Mouse (Mus musculus): Measurements from ENCODE around the gene Podn.

The Podn gene

DNA sequence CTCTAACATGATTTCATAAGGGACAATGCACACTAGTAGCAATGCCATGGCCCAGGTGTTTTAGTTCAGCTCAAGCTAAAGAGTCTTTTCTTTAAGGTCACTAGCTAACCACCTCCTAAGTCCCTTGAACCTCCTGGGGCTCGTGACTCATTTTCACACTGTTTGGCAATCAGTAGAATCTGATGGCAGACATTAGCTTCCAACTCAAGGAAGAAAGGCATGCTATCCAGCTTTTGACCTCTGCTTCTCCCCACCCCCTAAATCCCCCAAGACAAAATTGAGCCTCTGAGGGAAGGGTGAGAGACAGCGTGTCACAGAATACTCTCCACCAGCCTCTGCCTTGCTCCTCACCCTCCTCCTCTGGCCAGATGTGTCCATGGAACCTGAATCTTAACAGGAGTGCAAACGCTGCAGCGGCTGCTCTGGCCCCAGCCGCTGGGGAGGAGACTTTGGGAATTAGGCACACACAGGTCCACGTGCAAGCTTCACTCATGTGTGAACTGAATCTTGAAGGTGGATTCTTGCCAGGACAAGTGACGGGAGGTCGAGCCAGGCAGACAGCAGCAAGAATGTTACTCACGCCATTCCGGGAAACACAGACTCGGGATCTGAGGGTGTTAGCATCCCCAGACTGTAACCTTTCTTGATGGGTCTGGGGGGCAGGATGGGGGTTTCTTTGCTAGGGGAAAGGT lies 97.5 kb downstream of the Podn start:
- DNase-seq (ENCODE audit: low spot score), result peak; percentile 29

- no peak for DNase-seq (ENCODE audit: low spot score)
Measured at GRCm38 (mm10) chr4:107996418-107996986, 99.7 kb downstream of the Podn start.

- no peak for DNase-seq (ENCODE audit: low spot score)
Measured at GRCm38 (mm10) chr4:107995727-107996126, 100.5 kb downstream of the Podn start.

- no peak for DNase-seq (ENCODE audit: low spot score)
Measured at GRCm38 (mm10) chr4:107995011-107995410, 101.2 kb downstream of the Podn start.

DNA sequence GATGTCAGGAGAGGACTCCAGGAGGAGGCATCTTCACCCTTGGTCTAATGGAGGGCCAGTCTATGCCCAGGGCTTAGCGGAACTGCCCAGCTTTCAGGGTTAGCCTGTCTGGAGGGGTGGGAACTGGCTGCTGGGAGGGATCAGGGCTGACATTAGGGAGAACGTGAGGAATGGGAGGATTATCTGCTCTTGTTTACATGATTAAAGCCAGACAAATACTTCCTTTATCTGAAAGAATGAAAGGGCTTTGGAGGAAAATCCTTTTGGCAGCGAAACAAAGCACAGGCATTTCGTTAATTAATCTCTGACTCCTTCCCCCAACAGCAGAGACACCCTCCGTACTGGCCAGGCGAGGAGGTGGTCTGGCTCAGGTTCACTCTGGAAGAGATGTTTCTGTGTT lies 104.4 kb downstream of the Podn start:
- no peak for DNase-seq (ENCODE audit: low spot score)

DNA sequence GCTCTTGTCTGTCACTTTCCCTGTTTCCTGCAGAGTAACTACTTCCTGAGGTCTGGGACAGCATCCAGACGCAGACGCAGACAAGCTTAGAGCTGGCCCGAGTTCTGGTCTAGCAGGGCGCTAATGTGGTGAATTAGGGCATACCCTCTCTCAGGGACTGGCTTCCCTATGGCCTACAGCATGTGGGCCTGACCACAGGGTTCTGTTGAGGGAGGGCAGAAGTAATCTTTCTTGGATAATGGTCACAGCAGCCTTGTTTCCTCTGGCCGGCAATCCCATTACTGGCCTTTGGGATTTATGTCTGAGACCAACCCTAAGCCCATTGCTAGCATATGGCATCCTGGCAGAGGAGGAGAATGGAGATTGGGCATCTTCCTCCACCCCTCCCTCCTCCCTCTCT lies 105.4 kb downstream of the Podn start:
- DNase-seq (ENCODE audit: low spot score), result no peak

DNA sequence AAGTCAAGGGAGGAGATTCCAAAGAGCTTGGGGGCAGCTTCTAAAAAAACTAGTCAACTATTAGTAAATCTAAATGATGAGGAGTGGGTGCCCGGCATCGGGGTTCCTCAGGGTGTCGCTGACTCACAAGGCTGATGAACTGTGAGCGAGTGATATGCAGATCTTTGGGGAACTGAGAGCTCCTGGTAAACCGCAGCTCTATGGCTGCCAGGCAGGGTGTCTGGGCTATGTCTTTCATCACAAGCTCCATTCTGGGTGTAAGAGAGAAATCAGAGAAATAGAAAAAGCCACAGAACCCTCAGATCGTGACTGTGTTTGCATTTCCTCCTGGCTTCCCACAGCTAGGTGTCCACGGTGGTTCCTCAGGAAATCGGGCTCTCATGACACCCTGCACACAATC lies 107.3 kb downstream of the Podn start:
- DNase-seq (ENCODE audit: low spot score), result no peak

GRCm38 (mm10) chr4:107986386-107987168 lies 109.7 kb downstream of the Podn start:
- DNase-seq (ENCODE audit: low spot score), result no peak

DNA sequence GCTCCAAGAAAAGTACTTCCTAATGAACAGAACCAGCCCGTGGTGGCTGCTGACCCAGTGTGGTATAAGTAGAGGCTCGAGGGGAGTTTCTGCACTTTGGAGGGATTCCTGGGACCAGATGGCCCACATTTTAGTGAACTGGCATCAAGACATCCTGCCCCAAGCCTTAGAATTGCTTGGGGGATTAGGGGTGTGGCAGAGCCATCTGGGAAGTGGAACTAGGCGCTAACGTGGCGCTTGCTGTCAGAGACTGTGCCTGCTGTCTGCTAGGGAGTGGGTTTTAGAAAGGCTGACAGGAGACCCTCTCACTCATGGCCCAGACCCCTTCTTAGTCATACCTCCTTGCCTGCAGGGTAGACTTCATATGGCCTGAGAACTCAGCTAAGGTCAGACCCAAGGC lies 110.4 kb downstream of the Podn start:
- no peak for DNase-seq (ENCODE audit: low spot score)

DNA sequence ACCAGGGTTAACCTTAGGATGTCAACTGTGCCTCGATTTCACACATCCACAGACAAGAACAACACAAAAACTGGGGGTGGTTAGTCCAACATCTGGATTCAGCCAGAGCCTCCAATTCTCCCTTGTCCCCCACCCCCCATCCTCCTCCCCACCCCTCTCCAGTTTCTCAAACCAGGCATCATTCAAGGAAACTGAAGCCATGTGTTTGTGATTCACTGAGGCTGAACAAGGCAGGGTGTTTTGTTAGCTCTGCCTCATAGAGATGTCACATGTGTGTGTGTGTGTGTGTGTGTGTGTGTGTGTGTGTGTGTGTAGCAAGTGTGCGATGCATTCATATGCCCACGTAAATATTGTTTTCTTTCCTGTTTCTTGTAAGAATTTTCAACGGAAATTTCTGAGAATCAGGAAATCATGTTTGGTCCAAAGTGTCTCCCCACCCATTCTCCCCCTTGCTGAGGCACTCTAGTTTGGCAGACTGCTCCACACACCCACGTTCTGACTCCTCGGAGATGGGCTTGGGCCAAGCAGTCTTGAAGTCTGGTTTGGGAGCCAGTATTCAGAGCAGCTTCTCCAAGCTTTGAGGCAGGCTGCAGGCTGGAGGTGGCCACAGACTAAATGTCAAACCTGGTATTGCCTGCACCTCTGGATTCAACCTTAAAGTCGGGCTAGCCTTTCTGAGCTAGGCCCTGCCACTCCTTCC lies 111.8 kb downstream of the Podn start:
- peak; percentile 68 for DNase-seq (ENCODE audit: low spot score)

DNA sequence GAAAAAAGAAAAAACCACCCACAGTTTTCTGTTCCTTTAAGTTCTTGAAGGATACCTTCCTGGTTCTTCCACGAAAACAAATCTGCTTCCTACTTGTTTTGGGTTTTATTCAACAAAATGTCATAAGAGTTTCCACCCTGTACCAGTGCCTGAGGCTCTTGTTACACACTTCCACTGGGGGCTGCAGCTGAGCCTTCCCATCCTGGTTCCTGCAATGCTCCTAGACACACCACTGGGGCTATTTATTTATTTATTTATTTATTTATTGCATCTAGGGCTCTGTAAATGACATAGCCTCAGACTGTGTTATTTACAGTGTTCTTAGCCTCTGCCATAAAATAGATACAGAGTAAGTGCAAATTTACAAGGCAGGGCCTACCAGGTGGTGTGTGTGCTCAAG lies 112.5 kb downstream of the Podn start:
- no peak for DNase-seq (ENCODE audit: low spot score)

DNA sequence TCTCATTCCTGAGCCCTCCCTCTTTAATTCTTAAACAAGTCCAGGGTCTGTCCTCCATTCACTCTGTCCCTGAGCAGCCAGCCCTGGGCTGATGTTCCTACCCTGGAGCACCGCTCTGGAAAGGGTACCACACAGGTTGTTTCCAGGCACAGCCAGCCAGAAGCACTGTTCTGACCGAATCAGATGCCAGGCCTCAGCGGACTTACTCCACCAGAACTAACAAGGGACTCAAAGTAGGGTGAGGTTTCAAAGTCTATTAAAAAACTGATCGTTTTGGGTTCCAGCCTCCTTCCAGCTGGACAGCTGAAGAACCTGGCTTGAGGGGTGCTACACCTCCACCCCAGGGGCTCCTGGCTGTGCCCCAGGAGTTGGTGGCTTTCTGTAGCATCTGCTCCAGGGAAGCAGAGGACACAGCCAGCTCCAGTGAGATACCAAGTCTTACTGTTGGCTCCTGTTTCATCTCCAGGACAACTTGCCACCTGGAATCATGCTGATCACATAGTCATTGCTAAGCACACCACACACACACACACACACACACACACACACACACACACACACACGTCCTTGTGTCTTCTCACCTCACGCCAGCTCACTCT lies 116.1 kb downstream of the Podn start:
- DNase-seq (ENCODE audit: low spot score), result no peak

DNA sequence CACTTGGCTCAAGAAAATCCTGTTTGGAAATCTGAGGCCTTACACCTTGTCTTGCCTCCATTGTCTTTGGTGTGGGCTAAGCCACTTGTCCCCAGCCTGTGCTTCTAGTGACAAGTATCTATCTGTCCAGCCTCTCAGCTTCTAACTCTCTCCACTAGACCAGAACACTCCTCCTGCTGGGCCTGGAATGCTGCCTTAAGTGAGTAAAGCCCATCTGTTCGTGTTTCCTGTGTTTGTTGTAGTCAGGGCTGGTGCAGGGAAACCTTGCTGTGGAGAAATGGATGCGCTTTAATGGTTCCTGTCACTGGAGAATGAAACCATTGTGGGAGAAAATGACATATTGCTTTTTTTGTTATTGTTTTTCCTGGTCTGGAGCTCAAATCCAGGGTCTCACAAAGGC lies 116.7 kb downstream of the Podn start:
- DNase-seq (ENCODE audit: low spot score), result no peak

GRCm38 (mm10) chr4:107977593-107977992 lies 118.7 kb downstream of the Podn start:
- DNase-seq (ENCODE audit: low spot score), result no peak

DNA sequence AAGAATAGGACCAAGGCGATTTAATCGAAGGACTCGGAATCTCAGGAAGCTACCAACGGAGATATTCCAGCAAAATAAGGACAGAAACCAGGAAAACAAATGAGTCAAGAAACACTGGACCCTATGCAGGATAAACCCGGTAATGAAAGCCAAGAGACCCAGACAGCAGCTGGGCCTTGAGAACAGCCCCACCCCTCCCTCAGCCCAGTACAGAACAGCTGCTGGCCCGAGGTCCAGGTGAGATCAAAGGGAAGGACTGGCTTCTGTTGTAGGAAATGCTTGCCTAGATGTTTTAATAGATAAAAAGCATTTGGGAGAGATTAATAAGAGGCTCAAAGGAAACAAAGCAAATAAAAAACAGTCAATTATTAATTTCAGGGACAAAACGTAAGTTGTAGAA lies 121.2 kb downstream of the Podn start:
- DNase-seq (ENCODE audit: low spot score), result no peak

DNA sequence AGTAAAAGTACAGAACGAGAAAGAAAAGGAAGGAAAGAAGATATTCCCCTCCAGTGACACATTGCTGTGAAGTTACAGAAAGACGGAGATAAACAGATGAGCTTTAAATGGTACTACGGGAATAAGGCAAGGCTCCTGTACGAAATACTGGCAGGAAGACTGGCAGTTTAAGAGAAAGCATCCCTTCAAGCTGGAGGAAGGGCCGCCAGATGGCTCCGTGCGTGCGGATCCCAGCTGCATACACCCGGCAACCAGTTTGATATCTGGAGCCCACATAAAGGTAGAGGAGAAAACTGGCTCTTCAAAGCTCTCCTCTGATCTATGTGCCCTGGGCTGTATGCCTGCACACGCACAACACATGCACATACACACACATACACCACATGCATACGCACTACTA lies 121.7 kb downstream of the Podn start:
- no peak for DNase-seq (ENCODE audit: low spot score)

GRCm38 (mm10) chr4:107971162-107971561 lies 125.1 kb downstream of the Podn start:
- no peak for DNase-seq (ENCODE audit: low spot score)

- DNase-seq (ENCODE audit: low spot score), result no peak
Measured at GRCm38 (mm10) chr4:107969781-107970180, 126.5 kb downstream of the Podn start.

DNA sequence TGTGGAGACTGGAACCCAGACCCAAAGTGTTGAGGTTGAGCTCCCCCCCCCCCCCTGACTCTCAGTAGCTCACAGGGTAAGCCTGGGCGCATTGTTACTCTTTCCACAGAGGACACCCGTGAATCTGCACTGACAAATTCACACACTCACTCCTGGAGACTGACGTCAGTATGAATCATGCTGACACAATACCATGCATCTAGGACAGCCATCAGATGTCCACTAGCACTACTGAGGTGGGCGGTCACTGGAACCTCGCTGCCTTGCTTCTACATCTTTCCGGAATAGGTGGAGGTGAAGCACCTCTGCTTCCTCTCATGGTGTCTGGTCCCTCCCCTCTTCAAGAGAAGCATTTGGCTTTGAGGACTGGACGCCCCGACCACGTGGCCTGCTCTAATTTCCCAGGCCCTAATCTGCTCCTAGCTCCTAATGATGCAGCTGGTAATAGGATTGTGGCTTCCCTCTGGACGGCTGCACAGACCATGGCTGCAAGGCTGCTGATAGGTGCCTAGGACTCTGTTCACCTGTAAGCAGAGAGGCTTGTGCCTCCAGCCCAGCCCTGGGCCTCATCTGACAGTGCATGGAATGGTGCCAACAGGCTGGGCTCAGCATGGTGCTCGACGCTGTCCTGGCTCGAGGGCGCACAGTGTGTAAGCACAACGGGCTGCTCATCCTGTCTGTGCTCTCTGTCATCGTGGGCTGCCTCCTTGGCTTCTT lies 128.1 kb downstream of the Podn start, which contains the start of gene Slc1a7:
TSS of gene Slc1a7 (plus strand) at position 367 of the 717 bp plus-strand sequence.
- DNase-seq (ENCODE audit: low spot score), result no peak

DNA sequence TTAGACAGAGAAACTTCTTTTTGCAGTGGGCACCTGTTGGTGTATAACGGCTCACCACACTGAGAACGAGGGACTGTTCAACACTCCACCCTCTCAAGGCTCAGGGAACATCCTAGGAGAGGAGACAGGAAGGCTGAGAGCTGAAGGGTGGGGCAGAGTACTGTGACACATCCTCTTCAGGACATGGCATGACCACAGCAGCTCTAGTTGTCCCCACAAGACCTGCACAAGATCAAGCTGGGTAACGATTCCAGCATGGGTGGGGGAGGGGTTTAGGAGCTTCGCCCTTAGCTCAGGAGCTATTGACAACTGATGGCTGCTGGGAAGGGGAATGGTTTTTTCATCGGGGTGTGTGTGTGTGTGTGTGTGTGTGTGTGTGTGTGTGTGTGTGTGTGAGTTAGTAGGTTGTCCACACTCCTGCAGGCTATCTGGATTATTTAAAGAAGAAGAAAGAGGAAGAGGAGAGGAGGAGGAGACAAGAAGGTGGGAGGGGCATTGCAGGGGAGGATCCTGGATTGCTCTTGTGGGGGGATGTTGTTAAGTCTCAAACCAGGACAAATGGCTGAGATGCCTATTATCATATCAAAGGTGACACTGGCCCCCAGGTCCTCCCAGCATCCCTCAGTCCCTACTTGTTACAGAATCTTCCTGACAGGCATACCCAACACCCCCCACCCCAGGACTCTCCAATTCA lies 129.7 kb downstream of the Podn start:
- DNase-seq (ENCODE audit: low spot score), result no peak

Data from ovary, postnatal 14 days (tissue).